33 mouse cellular contexts compared by ENCODE assay signal in the genomic region with DNA sequence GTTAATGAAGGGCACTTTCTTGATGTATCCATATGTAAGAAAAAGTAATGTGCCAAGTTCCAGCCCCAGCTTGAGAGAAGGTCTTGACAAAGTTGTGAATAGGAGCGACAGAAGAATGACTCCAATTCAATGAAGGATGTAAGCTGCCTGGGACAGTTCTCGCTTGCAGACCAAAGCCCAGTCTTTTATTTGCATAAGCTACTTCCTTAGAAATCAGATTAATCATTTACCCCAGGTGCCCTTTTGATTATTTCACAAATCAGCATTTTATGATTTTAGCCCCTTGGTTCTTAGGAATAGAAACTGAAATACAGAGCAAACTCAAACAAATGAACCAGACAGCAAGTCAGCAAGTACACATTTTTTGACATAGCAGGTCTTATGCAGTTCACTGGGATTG.
"Had no signal": no experiment of that assay in that cellular context is flagged by ENCODE, and none has a peak within 500 bp of the region (broad histone marks: within the 10 kb centered on the region; RNA-seq: fewer than 3 reads in every experiment).

No protein-coding gene starts in this region.

- H3K4me1 ChIP-seq: heart, embryonic 10.5 days; heart, embryonic 12.5 days; heart, embryonic 13.5 days; heart, embryonic 15.5 days; hindbrain, embryonic 10.5 days; hindbrain, embryonic 12.5 days; hindbrain, embryonic 13.5 days; hindbrain, embryonic 15.5 days; kidney, embryonic 15.5 days had no signal

- H3K4me3 ChIP-seq: heart, embryonic 10.5 days; heart, embryonic 12.5 days; heart, embryonic 13.5 days; heart, embryonic 15.5 days; hindbrain, embryonic 10.5 days; hindbrain, embryonic 12.5 days; hindbrain, embryonic 13.5 days; hindbrain, embryonic 15.5 days; kidney, embryonic 15.5 days; layer of hippocampus, adult 2 months; left cerebral cortex, adult 2 months had no signal

- H3K9ac ChIP-seq: heart, embryonic 12.5 days; heart, embryonic 13.5 days; heart, embryonic 15.5 days; hindbrain, embryonic 12.5 days; hindbrain, embryonic 13.5 days; hindbrain, embryonic 14.5 days; hindbrain, embryonic 15.5 days; kidney, embryonic 15.5 days had no signal

- ATAC-seq: hindbrain, embryonic 16.5 days; hindbrain, postnatal 0 days; inflammation-experienced regulatory T-cells, adult 6 months had no signal

- H3K36me3 ChIP-seq: heart, embryonic 10.5 days; heart, embryonic 12.5 days; heart, embryonic 13.5 days; heart, embryonic 15.5 days; hindbrain, embryonic 10.5 days; hindbrain, embryonic 12.5 days; hindbrain, embryonic 13.5 days; hindbrain, embryonic 15.5 days; kidney, embryonic 15.5 days had no signal

- H3K4me2 ChIP-seq: heart, embryonic 11.5 days; heart, embryonic 12.5 days; heart, embryonic 13.5 days; heart, embryonic 15.5 days; hindbrain, embryonic 12.5 days; hindbrain, embryonic 13.5 days; hindbrain, embryonic 14.5 days; hindbrain, embryonic 15.5 days; kidney, embryonic 15.5 days had no signal

- H3K9me3 ChIP-seq: heart, embryonic 10.5 days; heart, embryonic 12.5 days; heart, embryonic 13.5 days; heart, embryonic 15.5 days; hindbrain, embryonic 10.5 days; hindbrain, embryonic 12.5 days; hindbrain, embryonic 13.5 days; hindbrain, embryonic 15.5 days; kidney, embryonic 15.5 days had no signal

- H3K27ac ChIP-seq: heart, embryonic 10.5 days; heart, embryonic 13.5 days; heart, embryonic 15.5 days; hindbrain, embryonic 10.5 days; hindbrain, embryonic 12.5 days; hindbrain, embryonic 13.5 days; hindbrain, embryonic 14.5 days; hindbrain, embryonic 15.5 days; hindbrain, postnatal 0 days; kidney, embryonic 15.5 days; kidney, postnatal 0 days; layer of hippocampus, adult 2 months; left cerebral cortex, adult 2 months had no signal

- DNase-seq: heart, postnatal 10 days; heart, postnatal 14 days; heart, postnatal 36 days; heart, postnatal 4 days; kidney, adult 11 months; kidney, adult 18-20 months; kidney, adult 2 months; kidney, adult 8-10 months; kidney, adult 9 months; kidney, postnatal 10 days; kidney, postnatal 14 days; kidney, postnatal 25 days; kidney, postnatal 36 days; kidney, postnatal 4 days; layer of hippocampus, adult 9-11 months; layer of hippocampus, postnatal 36 days had no signal

- H3K27me3 ChIP-seq: heart, embryonic 12.5 days; heart, embryonic 13.5 days; heart, embryonic 15.5 days; hindbrain, embryonic 12.5 days; hindbrain, embryonic 13.5 days; hindbrain, embryonic 15.5 days; kidney, embryonic 15.5 days had no signal
